Mouse (Mus musculus): ENCODE data around the gene Hdac9.

DNA sequence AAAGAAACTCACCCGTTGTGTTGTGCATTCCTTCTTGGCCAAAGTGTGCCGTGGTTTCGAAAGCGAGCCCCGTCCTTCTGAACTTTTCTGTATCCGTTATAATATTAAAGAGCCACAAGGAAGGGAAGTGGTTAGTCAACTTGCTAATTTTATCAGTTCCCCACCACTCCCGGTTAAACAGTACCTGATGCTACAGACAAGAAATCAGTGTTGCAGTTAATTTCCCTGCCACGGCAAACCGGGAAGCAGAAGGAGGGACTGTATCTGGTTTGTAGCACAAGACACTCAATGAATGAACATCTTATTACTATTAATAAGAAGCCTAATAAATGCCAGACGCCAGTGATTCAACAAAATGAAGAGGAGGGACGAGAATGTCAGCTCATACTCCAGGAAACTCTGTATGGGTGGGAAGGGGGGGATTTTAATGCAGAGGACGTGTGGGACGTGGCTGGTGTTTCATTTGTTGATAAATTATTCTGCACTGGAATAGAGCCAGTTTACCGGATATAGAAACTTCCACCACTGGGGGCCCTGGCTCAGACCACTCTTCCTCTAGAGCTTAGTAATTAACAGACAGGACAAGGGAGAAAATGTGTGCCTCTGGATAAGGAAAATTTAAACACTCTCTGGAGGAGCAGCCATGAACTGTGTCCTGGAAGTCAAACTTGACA, 202.5 kb downstream of the Hdac9 start:
- TF ChIP-seq GATA1 (IDR thresholded peaks at IDR 0.05; ENCODE audit: borderline replicate concordance, low read length), result no peak
- TF ChIP-seq FLI1 (IDR thresholded peaks at IDR 0.05; ENCODE audit: low read length), result no peak
